ENCODE assay signal across 22 mouse cellular contexts in the genomic region with DNA sequence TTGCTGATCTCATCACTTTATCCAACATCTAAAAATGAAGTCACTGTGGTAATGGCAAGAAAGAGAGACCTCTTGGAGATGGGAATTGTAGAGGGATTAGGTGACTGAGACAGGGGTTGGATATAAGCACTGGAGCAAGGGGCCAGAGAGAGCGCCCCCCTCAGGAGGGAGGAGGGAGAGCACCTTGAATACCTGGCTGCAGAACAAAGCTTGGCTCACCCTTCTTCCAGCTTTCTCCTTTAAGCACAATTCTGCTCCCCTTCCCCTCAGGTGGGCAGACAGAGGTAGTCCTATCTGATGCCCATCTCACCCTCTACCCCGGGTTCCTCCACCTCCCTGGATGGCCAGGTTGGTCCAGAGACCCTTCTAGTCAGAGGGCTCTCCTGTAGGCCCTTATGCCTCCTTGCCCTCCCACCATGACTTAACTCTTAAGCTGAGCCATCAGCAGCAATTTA. TPM values are rescaled to one million over a fixed set of nuclear protein-coding genes. Genes with fewer than 3 reads are reported as not detected.
A peak's percentile ranks its signal among the peaks of the same experiment; 100 is the strongest.
DNase-seq lines count a peak whose midpoint lies in the region; ATAC-seq and TF ChIP-seq lines count a peak whose summit lies in the region.
"Had no signal": no experiment of that assay in that cellular context is flagged by ENCODE, and none has a peak within 500 bp of the region (broad histone marks: within the 10 kb centered on the region; RNA-seq: fewer than 3 reads in every experiment).

TSS of gene Myo1a (plus strand) at position 405 of the 455 bp plus-strand sequence.

- H3K27ac ChIP-seq in lung, postnatal 0 days (ENCODE audit: low read length), result no peak within 1 kb of the TSS
- peak within 1 kb of the TSS; percentile 76 for H3K27ac ChIP-seq in stomach, embryonic 16.5 days (ENCODE audit: low read length)
- H3K27ac ChIP-seq: hindbrain, embryonic 13.5 days; liver, embryonic 13.5 days; neural tube, embryonic 12.5 days had no signal

- TF ChIP-seq EP300 in lung, postnatal 0 days (IDR thresholded peaks at IDR 0.05), result no peak

- peak; percentile 10; the same call in 1 of the 2 replicates for TF ChIP-seq CTCF in lung, postnatal 0 days (IDR thresholded peaks at IDR 0.05)
- TF ChIP-seq CTCF in lung, adult 2 months (IDR thresholded peaks at IDR 0.05; ENCODE audit: insufficient read depth, low read length), result no peak

- 50% methylated on average over 2 of the region's 2 CpGs for WGBS in lung, postnatal 0 days
- WGBS in lung, adult 2 months, result 54% methylated on average over 2 of the region's 2 CpGs
- 51% methylated on average over 2 of the region's 2 CpGs for WGBS in stomach, embryonic 16.5 days

- H3K9me3 ChIP-seq in lung, postnatal 0 days (ENCODE audit: low read length), result no peaks in the 10 kb centered on the region
- H3K9me3 ChIP-seq in stomach, embryonic 16.5 days (replicated peaks; ENCODE audit: control insufficient read depth, low read length), result no peaks in the 10 kb centered on the region
- H3K9me3 ChIP-seq: hindbrain, embryonic 13.5 days; liver, embryonic 13.5 days; neural tube, embryonic 12.5 days had no signal

- DNase-seq in adrenal gland, postnatal 14 days, result peak; percentile 3
- DNase-seq in adrenal gland, postnatal 10 days, result no peak
- no peak for DNase-seq in lung, postnatal 0 days (ENCODE audit: low spot score)
- DNase-seq in lung, adult 2 months, result no peak
- DNase-seq in induced T-regulatory cell, adult 2 months (ENCODE audit: low read depth), result peak; percentile 19
- no peak for DNase-seq in thymus, adult 18-20 months
- DNase-seq in kidney, postnatal 14 days, result no peak
- DNase-seq: adrenal gland, adult 2 months; cerebellum, adult 18-20 months; gastrocnemius, postnatal 25 days; kidney, adult 18-20 months; liver, embryonic 13.5 days; lung, postnatal 36 days; right cerebral cortex, postnatal 25 days; thymus, postnatal 4 days had no signal

- H3K4me2 ChIP-seq in lung, postnatal 0 days (replicated peaks; ENCODE audit: low read depth, low read length), result no peak within 1 kb of the TSS
- peak within 1 kb of the TSS; percentile 34 for H3K4me2 ChIP-seq in stomach, embryonic 16.5 days (ENCODE audit: low read depth, low read length)
- H3K4me2 ChIP-seq: hindbrain, embryonic 13.5 days; liver, embryonic 13.5 days; neural tube, embryonic 12.5 days had no signal

- no peak within 1 kb of the TSS for H3K4me3 ChIP-seq in lung, postnatal 0 days (ENCODE audit: low read depth, low read length)
- H3K4me3 ChIP-seq in lung, adult 2 months (replicated peaks; ENCODE audit: extremely low read depth, low read depth, low read length), result no peak within 1 kb of the TSS
- H3K4me3 ChIP-seq in stomach, embryonic 16.5 days (replicated peaks; ENCODE audit: low read length), result peak within 1 kb of the TSS; percentile 14
- H3K4me3 ChIP-seq: erythroblast, embryonic 14.5 days; hindbrain, embryonic 13.5 days; liver, embryonic 13.5 days; neural tube, embryonic 12.5 days had no signal

- H3K9ac ChIP-seq in lung, postnatal 0 days (replicated peaks; ENCODE audit: low read depth), result no peak within 1 kb of the TSS
- H3K9ac ChIP-seq in stomach, embryonic 16.5 days (ENCODE audit: low read length), result no peak within 1 kb of the TSS; the same call in 1 of the 2 replicates
- H3K9ac ChIP-seq: hindbrain, embryonic 13.5 days; liver, embryonic 13.5 days; neural tube, embryonic 12.5 days had no signal

- H3K4me1 ChIP-seq in lung, postnatal 0 days (ENCODE audit: insufficient read depth, low read depth, low read length), result no peaks in the 10 kb centered on the region
- no peaks in the 10 kb centered on the region for H3K4me1 ChIP-seq in lung, adult 2 months (ENCODE audit: control insufficient read depth, insufficient read depth, low read length)
- H3K4me1 ChIP-seq in stomach, embryonic 16.5 days (ENCODE audit: control insufficient read depth, insufficient read depth, low read length), result no peaks in the 10 kb centered on the region
- H3K4me1 ChIP-seq: hindbrain, embryonic 13.5 days; neural tube, embryonic 12.5 days had no signal

- no peaks in the 10 kb centered on the region for H3K36me3 ChIP-seq in lung, postnatal 0 days (ENCODE audit: insufficient read depth, low read length)
- H3K36me3 ChIP-seq in stomach, embryonic 16.5 days (ENCODE audit: control insufficient read depth, insufficient read depth, low read length), result no peaks in the 10 kb centered on the region
- H3K36me3 ChIP-seq: hindbrain, embryonic 13.5 days; liver, embryonic 13.5 days had no signal

- no peaks in the 10 kb centered on the region for H3K27me3 ChIP-seq in lung, postnatal 0 days (replicated peaks; ENCODE audit: insufficient read depth, low read length)
- no peaks in the 10 kb centered on the region for H3K27me3 ChIP-seq in stomach, embryonic 16.5 days (ENCODE audit: control insufficient read depth, insufficient read depth, low read length)
- H3K27me3 ChIP-seq: hindbrain, embryonic 13.5 days; neural tube, embryonic 12.5 days had no signal

- ATAC-seq in lung, postnatal 0 days, result no peak
- no peak for ATAC-seq in stomach, embryonic 16.5 days (ENCODE audit: insufficient read depth, low FRiP score)
- ATAC-seq: forebrain, embryonic 14.5 days had no signal

- TF ChIP-seq POLR2A in lung, adult 2 months (IDR thresholded peaks at IDR 0.05; ENCODE audit: borderline replicate concordance, extremely low read depth, low read depth, low read length), result no peak

RNA-seq across cellular contexts. Expression of gene Myo1a, which starts in this region (rescaled TPM):
- total RNA-seq in adrenal gland, postnatal 14 days (2021), result 1.5 and 1.9 TPM in 2 replicates
- total RNA-seq in adrenal gland, postnatal 10 days (2021), result 1 to 10 TPM; 1.0 to 2.2 TPM
- 0.08 TPM in 2 replicates for polyA plus RNA-seq in lung, postnatal 0 days (2015; fragmentation: Nextera tagmentation; extraction: Ambion mirVana)
- polyA plus RNA-seq in lung, adult 2 months (2012; rRNA removed), result 0.11 and 0.77 TPM in 2 replicates
- polyA plus RNA-seq in stomach, embryonic 16.5 days (2015; fragmentation: Nextera tagmentation; extraction: Ambion mirVana), result 24.5 and 28.6 TPM in 2 replicates
- total RNA-seq: common myeloid progenitor, adult 5-6 weeks; monocyte, adult 5-6 weeks had no signal

Comparison
In these comparisons a context has a peak if more than half of its experiments do, and no peak if none do; other contexts are left out.
1. RNA of gene Myo1a (polyA plus RNA-seq): 24.5 to 28.6 TPM in stomach, embryonic 16.5 days; 0.11 to 0.77 TPM in lung, adult 2 months and 0.08 TPM in lung, postnatal 0 days; every median in the first group is over 10 times any median in the second.
2. DNase-seq: peak in adrenal gland, postnatal 14 days (single experiment) and induced T-regulatory cell, adult 2 months (single experiment); none in adrenal gland, postnatal 10 days (single experiment), lung, postnatal 0 days (single experiment), lung, adult 2 months (single experiment), thymus, adult 18-20 months (0 of 2) and kidney, postnatal 14 days (single experiment).